Mouse (Mus musculus) embryonic fibroblast, embryonic 13.5 days (primary cell): ENCODE results near the gene Gbx1.

ENCODE experiments used
- CTCF ChIP-seq: IDR thresholded peaks from 2 replicates; pipeline ENCODE4 v1.5.1; 2011; ENCODE audit warnings: mild to moderate bottlenecking, control low read depth, low read length, moderate library complexity, borderline replicate concordance; ENCODE audit not compliant: insufficient read depth
- POLR2A ChIP-seq: IDR thresholded peaks from 2 replicates; pipeline ENCODE4 v1.6.1; 2011; ENCODE audit warnings: low read depth, mild to moderate bottlenecking, control low read depth, low read length, moderate library complexity

GRCm38 (mm10) chr5:24455076-24455475 is 71.9 kb downstream of the Gbx1 start:
- no peak for TF ChIP-seq CTCF
- TF ChIP-seq POLR2A, result no peak
